Mouse (Mus musculus) forebrain, embryonic 16.5 days (tissue): Measurements from ENCODE around the gene Arhgef28. TPM values are rescaled to one million over a fixed set of nuclear protein-coding genes. Genes with fewer than 3 reads are reported as not detected.
"Not testable (repeated sequence)": the region's sequence is repeated elsewhere in the genome, so short reads cannot be mapped to it uniquely, and the experiment has no call there.

Experiments
- ATAC-seq: fragments of 200-750 bp; cut with Nextera tagmentation; 2 replicates; pipeline ENCODE4 v1.8.0; 2017; ENCODE audit warnings: mild to moderate bottlenecking, moderate library complexity
- H3K27ac ChIP-seq: fragments of 300-500 bp; sonication (generic); 2 replicates; pipeline ENCODE4 v1.5.1; 2014; ENCODE audit warnings: low read length, control low read depth
- H3K27me3 ChIP-seq: fragments of 300-500 bp; sonication (generic); replicated peaks from 2 replicates; pipeline ENCODE4 v1.6.1; 2014; ENCODE audit warnings: low read length; ENCODE audit not compliant: control insufficient read depth, insufficient read depth
- H3K36me3 ChIP-seq: fragments of 300-500 bp; sonication (generic); 2 replicates; pipeline ENCODE4 v1.6.1; 2014; ENCODE audit not compliant: control insufficient read depth, insufficient read depth
- H3K4me1 ChIP-seq: fragments of 300-500 bp; sonication (generic); replicated peaks from 2 replicates; pipeline ENCODE4 v1.6.1; 2014; ENCODE audit warnings: low read length; ENCODE audit not compliant: control insufficient read depth, insufficient read depth
- H3K4me2 ChIP-seq: fragments of 300-500 bp; sonication (generic); 2 replicates; pipeline ENCODE4 v1.6.1; 2014; ENCODE audit warnings: mild to moderate bottlenecking, low read length, control low read depth
- H3K4me3 ChIP-seq: fragments of 300-500 bp; sonication (generic); replicated peaks from 2 replicates; pipeline ENCODE4 v1.5.1; 2014; ENCODE audit warnings: mild to moderate bottlenecking, low read length, control low read depth
- H3K9ac ChIP-seq: fragments of 300-500 bp; sonication (generic); replicated peaks from 2 replicates; pipeline ENCODE4 v1.6.1; 2014; ENCODE audit warnings: low read depth, low read length, control low read depth
- H3K9me3 ChIP-seq: fragments of 300-500 bp; sonication (generic); 2 replicates; pipeline ENCODE4 v1.6.1; 2016; ENCODE audit warnings: low read length; ENCODE audit not compliant: control insufficient read depth
- WGBS: fragments of 180-500 bp; shearing (Covaris S2); extraction: QIAGEN DNeasy Blood & Tissue Kit; methylation state at CpG from one replicate; pipeline ENCODE4 v1.1.7; 2014; 5-methylcytosine and 5-hydroxymethylcytosine counted together
- polyA plus RNA-seq: library from polyadenylated mRNA; unstranded; fragments of >200 nt; fragmentation: Nextera tagmentation; extraction: Ambion mirVana; gene quantifications from 2 replicates; pipeline ENCODE4 v1.2.1, GENCODE M21; 2015

The Arhgef28 gene
- polyA plus RNA-seq, 1 experiment from 2014 or later = 17.3 TPM

DNA sequence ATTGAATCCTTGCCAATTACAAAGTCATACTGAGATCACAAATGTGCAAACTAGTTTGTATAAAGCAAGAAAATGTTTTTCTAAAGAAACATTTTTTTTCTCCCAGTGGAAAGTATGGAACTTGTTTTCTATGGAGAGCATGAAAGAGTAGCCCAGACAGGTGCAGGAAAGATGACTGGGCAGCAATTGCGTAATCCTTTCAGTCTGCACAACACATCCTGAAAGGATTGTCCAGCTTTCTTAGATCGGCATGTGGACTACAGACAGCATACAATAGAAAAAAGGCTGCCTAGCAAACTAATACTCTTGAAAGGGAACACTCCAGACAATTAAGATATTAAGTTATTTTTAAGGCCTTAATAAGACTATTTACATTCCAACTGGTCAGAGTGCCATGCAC is 95.2 kb downstream of the Arhgef28 start:
- no peaks in the 10 kb centered on the region for H3K36me3 ChIP-seq
- H3K9me3 ChIP-seq = no peaks in the 10 kb centered on the region
- H3K4me2 ChIP-seq = no peak overlapping the region
- ATAC-seq = no peak
- H3K9ac ChIP-seq = no peak overlapping the region
- H3K27me3 ChIP-seq = no peaks in the 10 kb centered on the region
- no peak overlapping the region for H3K27ac ChIP-seq
- 36% methylated on average over 2 of the region's 2 CpGs for WGBS
- no peaks in the 10 kb centered on the region for H3K4me1 ChIP-seq
- no peak overlapping the region for H3K4me3 ChIP-seq

- not testable (repeated sequence) for H3K4me3 ChIP-seq, H3K9ac ChIP-seq, H3K27ac ChIP-seq, H3K4me2 ChIP-seq, H3K9me3 ChIP-seq, H3K36me3 ChIP-seq, H3K4me1 ChIP-seq, ATAC-seq, H3K27me3 ChIP-seq
- WGBS = 94% methylated on average over 3 of the region's 3 CpGs
These were observed 97.8 kb downstream of the Arhgef28 start for GRCm38 (mm10) chr13:98108481-98108880.

DNA sequence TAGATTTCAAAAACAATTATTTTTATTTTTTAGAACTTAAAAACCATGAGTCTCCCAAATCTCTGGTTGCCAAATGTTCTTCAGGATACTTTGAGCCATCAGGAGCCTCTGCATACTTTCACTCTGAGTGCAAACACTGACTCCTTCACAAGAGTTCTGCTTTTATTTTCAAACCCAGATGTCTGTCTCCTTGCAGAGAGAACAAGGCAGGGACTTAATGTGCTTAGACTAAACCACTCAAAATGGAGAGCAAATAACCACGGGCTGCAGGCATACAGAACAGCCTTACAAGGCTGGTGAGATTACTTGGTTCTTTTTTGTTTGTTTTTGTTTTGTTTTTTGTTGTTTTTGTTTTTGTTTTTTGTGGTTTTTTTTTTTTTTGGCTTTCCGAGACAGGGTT is 98.6 kb downstream of the Arhgef28 start:
- WGBS = 75% methylated on average over 2 of the region's 2 CpGs

GRCm38 (mm10) chr13:98095966-98096365 is 110.3 kb downstream of the Arhgef28 start:
- Histone ChIP-seq H3K9me3 (no peaks in the 10 kb centered on the region), H3K4me2 (no peak overlapping the region), H3K4me1 (no peaks in the 10 kb centered on the region), H3K27ac (no peak overlapping the region), H3K9ac (no peak overlapping the region), H3K27me3 (no peaks in the 10 kb centered on the region), H3K36me3 (no peaks in the 10 kb centered on the region), H3K4me3 (no peak overlapping the region)
- 44% methylated on average over 4 of the region's 4 CpGs for WGBS
- ATAC-seq = no peak

More for the DNA sequence above, 98.6 kb downstream of the Arhgef28 start:
- no peaks in the 10 kb centered on the region for H3K9me3 ChIP-seq
- no peak overlapping the region for H3K4me3 ChIP-seq
- H3K4me1 ChIP-seq = no peaks in the 10 kb centered on the region
- no peaks in the 10 kb centered on the region for H3K36me3 ChIP-seq
- H3K4me2 ChIP-seq = no peak overlapping the region
- H3K27ac ChIP-seq = no peak overlapping the region
- H3K27me3 ChIP-seq = no peaks in the 10 kb centered on the region
- no peak overlapping the region for H3K9ac ChIP-seq
- ATAC-seq = no peak

- Histone ChIP-seq H3K9ac (no peak overlapping the region), H3K27me3 (no peaks in the 10 kb centered on the region), H3K9me3 (no peaks in the 10 kb centered on the region), H3K36me3 (no peaks in the 10 kb centered on the region), H3K27ac (no peak overlapping the region), H3K4me2 (no peak overlapping the region), H3K4me3 (no peak overlapping the region), H3K4me1 (no peaks in the 10 kb centered on the region)
- WGBS = 81% methylated on average over 3 of the region's 3 CpGs
- ATAC-seq = no peak
These were observed 111.9 kb downstream of the Arhgef28 start for GRCm38 (mm10) chr13:98094332-98094731.

DNA sequence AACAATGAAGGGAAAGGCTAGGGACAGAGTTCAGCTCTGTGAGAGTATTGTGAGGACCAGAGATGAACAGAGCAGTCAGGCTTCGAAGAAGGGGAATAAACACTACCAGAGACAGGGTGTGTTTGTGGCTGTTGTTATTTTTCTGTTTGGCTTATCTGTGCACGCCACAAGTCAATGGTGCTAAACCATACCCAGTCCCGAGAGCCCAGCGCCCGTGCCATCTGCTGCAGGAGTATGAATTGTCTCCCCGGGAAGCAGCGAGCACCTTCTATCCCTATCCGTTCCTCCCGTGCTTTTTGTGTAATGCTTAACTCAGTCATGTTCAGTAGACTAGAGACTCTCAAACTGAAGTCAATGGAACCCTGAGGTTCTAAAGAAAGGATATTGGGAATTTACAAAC is 112.8 kb downstream of the Arhgef28 start:
- Histone ChIP-seq H3K4me2 (no peak overlapping the region), H3K4me3 (no peak overlapping the region), H3K4me1 (no peaks in the 10 kb centered on the region), H3K9me3 (no peaks in the 10 kb centered on the region), H3K9ac (no peak overlapping the region), H3K27me3 (no peaks in the 10 kb centered on the region), H3K27ac (no peak overlapping the region), H3K36me3 (no peaks in the 10 kb centered on the region)
- no peak for ATAC-seq
- WGBS = 75% methylated on average over 9 of the region's 9 CpGs

- no peak overlapping the region for H3K9ac ChIP-seq
- ATAC-seq = no peak
- no peak overlapping the region for H3K4me3 ChIP-seq
- WGBS = 92% methylated on average over 12 of the region's 12 CpGs
- no peaks in the 10 kb centered on the region for H3K27me3 ChIP-seq
- no peaks in the 10 kb centered on the region for H3K9me3 ChIP-seq
- no peak overlapping the region for H3K4me2 ChIP-seq
- H3K4me1 ChIP-seq = no peaks in the 10 kb centered on the region
- H3K36me3 ChIP-seq = no peaks in the 10 kb centered on the region
- H3K27ac ChIP-seq = no peak overlapping the region
These were observed 113.8 kb downstream of the Arhgef28 start for GRCm38 (mm10) chr13:98092354-98093002.

GRCm38 (mm10) chr13:98079640-98080039 is 126.6 kb downstream of the Arhgef28 start:
- H3K9ac ChIP-seq = no peak overlapping the region
- no peak for ATAC-seq
- H3K4me2 ChIP-seq = no peak overlapping the region
- no peaks in the 10 kb centered on the region for H3K36me3 ChIP-seq
- H3K27ac ChIP-seq = no peak overlapping the region
- WGBS = 71% methylated on average over 4 of the region's 4 CpGs
- H3K9me3 ChIP-seq = no peaks in the 10 kb centered on the region
- no peaks in the 10 kb centered on the region for H3K27me3 ChIP-seq
- H3K4me3 ChIP-seq = no peak overlapping the region
- no peaks in the 10 kb centered on the region for H3K4me1 ChIP-seq

DNA sequence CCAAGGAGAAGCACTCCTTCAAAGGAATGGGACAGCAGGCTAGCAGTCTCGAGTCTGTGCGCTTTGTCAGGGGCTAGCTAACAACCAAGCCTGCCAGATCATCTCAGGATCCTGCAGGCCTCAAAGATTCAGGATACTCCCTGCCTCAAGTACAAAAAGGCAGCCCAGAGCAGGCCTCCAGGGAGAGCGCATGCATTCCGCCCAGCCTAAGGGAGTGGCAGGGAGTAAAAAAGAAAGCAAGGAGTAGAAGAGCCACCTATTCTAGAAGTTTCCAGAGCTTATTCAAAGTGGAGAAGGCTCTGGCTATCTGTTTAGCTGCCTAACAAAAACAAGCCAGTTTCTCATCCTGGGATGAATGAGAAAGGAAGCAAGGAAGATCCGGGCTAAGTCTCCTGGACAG is 128.0 kb downstream of the Arhgef28 start:
- Histone ChIP-seq H3K4me2 (no peak overlapping the region), H3K27me3 (no peaks in the 10 kb centered on the region), H3K9ac (no peak overlapping the region), H3K27ac (no peak overlapping the region), H3K4me3 (no peak overlapping the region), H3K4me1 (no peaks in the 10 kb centered on the region), H3K36me3 (no peaks in the 10 kb centered on the region), H3K9me3 (no peaks in the 10 kb centered on the region)
- ATAC-seq = no peak
- WGBS = 79% methylated on average over 5 of the region's 5 CpGs

DNA sequence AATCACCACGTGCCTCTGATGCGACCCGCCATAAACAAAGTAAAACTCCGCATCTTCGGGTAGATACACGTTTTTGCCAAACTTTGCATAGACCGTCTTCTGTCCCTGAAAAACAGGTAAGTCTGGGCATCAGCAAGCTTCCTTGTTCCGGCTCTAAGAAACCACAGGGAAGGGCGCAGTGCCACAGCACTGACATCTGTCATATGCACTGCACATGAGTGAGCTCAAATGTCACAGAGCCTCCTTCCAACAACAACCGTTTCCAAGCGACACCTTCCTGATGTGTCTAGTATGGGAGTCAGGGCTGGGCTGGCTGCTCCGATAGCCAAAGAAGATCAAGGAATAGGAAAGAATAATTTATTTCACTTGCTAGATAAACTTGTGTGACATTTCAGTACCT is 129.0 kb downstream of the Arhgef28 start:
- no peak for ATAC-seq
- Histone ChIP-seq H3K36me3 (no peaks in the 10 kb centered on the region), H3K27ac (no peak overlapping the region), H3K9ac (no peak overlapping the region), H3K4me2 (no peak overlapping the region), H3K4me3 (no peak overlapping the region), H3K27me3 (no peaks in the 10 kb centered on the region), H3K9me3 (no peaks in the 10 kb centered on the region), H3K4me1 (no peaks in the 10 kb centered on the region)
- 92% methylated on average over 12 of the region's 12 CpGs for whole genome bisulfite sequencing
